Mouse (Mus musculus) myocyte (in vitro differentiated cells): Measurements from ENCODE around the gene Spock1. TPM values are rescaled to one million over a fixed set of nuclear protein-coding genes. Genes with fewer than 3 reads are reported as not detected.

Experiments used
- H3K27me3 ChIP-seq: one replicate; pipeline ENCODE4 v1.6.1; 2011; ENCODE audit not compliant: control insufficient read depth, insufficient read depth, insufficient read length
- H3K36me3 ChIP-seq: one replicate; pipeline ENCODE4 v1.6.1; 2011; ENCODE audit not compliant: control insufficient read depth, insufficient read depth
- H3K4me2 ChIP-seq: one replicate; pipeline ENCODE4 v1.6.1; 2011; ENCODE audit warnings: low read depth, control low read depth
- H3K4me3 ChIP-seq: one replicate; pipeline ENCODE4 v1.5.1; 2011; ENCODE audit warnings: mild to moderate bottlenecking, control low read depth, moderate library complexity
- H3K79me2 ChIP-seq: one replicate; pipeline ENCODE4 v1.6.1; 2011; ENCODE audit not compliant: control insufficient read depth, insufficient read depth
- H3ac ChIP-seq: one replicate; pipeline ENCODE4 v1.6.1; 2011; ENCODE audit not compliant: control insufficient read depth, insufficient read length
- CEBPB ChIP-seq: IDR thresholded peaks from 2 replicates; pipeline ENCODE4 v1.6.1; 2011; ENCODE audit warnings: mild to moderate bottlenecking, moderate library complexity; ENCODE audit not compliant: poor library complexity, insufficient read depth, severe bottlenecking
- E2F4 ChIP-seq: IDR thresholded peaks from one replicate; pipeline ENCODE4 v1.6.1; 2011; ENCODE audit warnings: mild to moderate bottlenecking, control low read depth, moderate library complexity; ENCODE audit not compliant: insufficient read depth
- MAX ChIP-seq: IDR thresholded peaks from one replicate; pipeline ENCODE4 v1.6.1; 2011; ENCODE audit warnings: low read depth, mild to moderate bottlenecking, control low read depth
- MYOD1 ChIP-seq, 3 experiments: IDR thresholded peaks; one replicate each; pipeline ENCODE4 v1.6.1; 2011; ENCODE audit warnings: control low read depth in 2 of 3, low read depth in 2 of 3, mild to moderate bottlenecking in 2 of 3, moderate library complexity in 1 of 3; ENCODE audit not compliant: insufficient read length in 2 of 3, control insufficient read depth in 1 of 3
- MYOG ChIP-seq, 3 experiments: IDR thresholded peaks; one replicate each; pipeline ENCODE4 v1.6.1; 2011; ENCODE audit warnings: control low read depth in 2 of 3, low read depth in 2 of 3, mild to moderate bottlenecking in 2 of 3; ENCODE audit not compliant: insufficient read length in 2 of 3, control insufficient read depth in 1 of 3, insufficient read depth in 1 of 3
- POLR2A ChIP-seq: IDR thresholded peaks from one replicate; pipeline ENCODE4 v1.6.1; 2011; ENCODE audit warnings: low read depth, mild to moderate bottlenecking, control low read depth, moderate library complexity; ENCODE audit not compliant: insufficient read length
- POLR2AphosphoS2 ChIP-seq: IDR thresholded peaks from one replicate; pipeline ENCODE4 v1.6.1; 2011; ENCODE audit warnings: low read depth, control low read depth; ENCODE audit not compliant: insufficient read length
- REST ChIP-seq: IDR thresholded peaks from one replicate; pipeline ENCODE4 v1.6.1; 2011; ENCODE audit warnings: mild to moderate bottlenecking, control low read depth, moderate library complexity; ENCODE audit not compliant: insufficient read depth, insufficient read length
- SRF ChIP-seq: IDR thresholded peaks from one replicate; pipeline ENCODE4 v1.6.1; 2011; ENCODE audit warnings: low read depth; ENCODE audit not compliant: control insufficient read depth, insufficient read length
- TCF12 ChIP-seq: IDR thresholded peaks from one replicate; pipeline ENCODE4 v1.6.1; 2011; ENCODE audit warnings: mild to moderate bottlenecking, control low read depth; ENCODE audit not compliant: poor library complexity, insufficient read depth, severe bottlenecking
- TCF3 ChIP-seq: IDR thresholded peaks from one replicate; pipeline ENCODE4 v1.6.1; 2011; ENCODE audit warnings: low read depth, control low read depth; ENCODE audit not compliant: insufficient read length
- USF1 ChIP-seq: IDR thresholded peaks from one replicate; pipeline ENCODE4 v1.6.1; 2011; ENCODE audit warnings: low read depth, mild to moderate bottlenecking, control low read depth, moderate library complexity
- polyA plus RNA-seq: library from polyadenylated mRNA; unstranded; fragments of >200 nt; fragmentation: generic; extraction: Trizol; gene quantifications from one replicate; pipeline ENCODE4 v1.2.1, GENCODE M21; 2012; ENCODE audit warnings: missing spikeins

The Spock1 gene
- polyA plus RNA-seq, 1 experiment: 0.19 TPM

DNA sequence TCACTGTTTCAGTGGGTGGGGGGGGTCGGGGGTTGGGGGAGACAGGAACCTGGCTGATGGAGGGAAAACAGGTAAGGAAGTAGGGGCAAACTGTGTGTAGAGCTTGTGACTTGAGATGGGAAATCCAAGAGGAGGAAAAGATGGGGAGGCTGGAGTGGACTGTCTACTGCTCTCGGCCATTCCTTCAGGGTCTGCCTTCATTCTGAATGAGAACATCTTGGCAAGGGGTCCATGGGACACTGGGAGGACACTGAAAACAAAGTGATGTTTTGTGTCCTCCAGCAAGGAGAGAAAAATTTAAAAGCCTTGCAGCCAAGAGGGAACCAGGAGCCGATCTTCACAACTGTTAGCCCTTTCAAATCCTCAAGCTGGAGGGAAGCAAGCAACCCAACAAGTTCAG is 463.2 kb downstream of the Spock1 start:
- Histone ChIP-seq H3K4me3 (no peak overlapping the region), H3K36me3 (no peaks in the 10 kb centered on the region), H3K79me2 (no peaks in the 10 kb centered on the region), H3K27me3 (no peaks in the 10 kb centered on the region), H3ac (no peak overlapping the region), H3K4me2 (no peak overlapping the region)
- no peak for TF ChIP-seq POLR2AphosphoS2
- TF ChIP-seq MAX: no peak
- no peak for TF ChIP-seq POLR2A
- TF ChIP-seq USF1: no peak
- TF ChIP-seq TCF3: no peak
- no peak for TF ChIP-seq MYOG (IDR thresholded peaks at IDR 0.05; ENCODE audit: control insufficient read depth in 1 of 3, insufficient read depth in 1 of 3, insufficient read length in 2 of 3, low read depth in 2 of 3)
- TF ChIP-seq REST: no peak
- no peak for TF ChIP-seq SRF

DNA sequence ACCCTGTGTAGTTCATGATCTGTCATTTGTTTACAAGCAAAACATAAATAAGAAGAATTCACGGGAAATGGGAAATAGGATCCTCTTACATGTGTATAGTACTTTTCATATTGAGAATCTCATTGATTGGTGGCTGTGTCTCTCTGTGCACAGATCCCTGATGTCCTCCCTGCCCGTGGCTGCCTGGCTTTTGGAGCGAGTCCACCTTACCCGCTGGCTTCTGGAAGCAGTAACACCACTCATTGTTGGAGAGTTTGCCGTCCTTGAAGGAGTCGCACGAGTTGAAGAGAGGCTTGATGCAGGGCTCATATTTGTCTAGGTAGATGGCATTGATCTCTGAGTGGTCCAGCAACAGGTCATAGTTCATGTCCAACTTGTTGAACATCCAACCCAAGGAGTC is 468.0 kb downstream of the Spock1 start:
- no peaks in the 10 kb centered on the region for H3K79me2 ChIP-seq
- H3K27me3 ChIP-seq: no peaks in the 10 kb centered on the region
- H3K4me3 ChIP-seq: no peak overlapping the region
- H3K4me2 ChIP-seq: no peak overlapping the region
- H3K36me3 ChIP-seq: no peaks in the 10 kb centered on the region
- H3ac ChIP-seq: no peak overlapping the region
- TF ChIP-seq TCF12 (no peak), SRF (no peak), USF1 (no peak), MYOG (IDR thresholded peaks at IDR 0.05; ENCODE audit: control insufficient read depth in 1 of 3, insufficient read depth in 1 of 3, insufficient read length in 2 of 3, low read depth in 2 of 3) (no peak), POLR2AphosphoS2 (no peak)

DNA sequence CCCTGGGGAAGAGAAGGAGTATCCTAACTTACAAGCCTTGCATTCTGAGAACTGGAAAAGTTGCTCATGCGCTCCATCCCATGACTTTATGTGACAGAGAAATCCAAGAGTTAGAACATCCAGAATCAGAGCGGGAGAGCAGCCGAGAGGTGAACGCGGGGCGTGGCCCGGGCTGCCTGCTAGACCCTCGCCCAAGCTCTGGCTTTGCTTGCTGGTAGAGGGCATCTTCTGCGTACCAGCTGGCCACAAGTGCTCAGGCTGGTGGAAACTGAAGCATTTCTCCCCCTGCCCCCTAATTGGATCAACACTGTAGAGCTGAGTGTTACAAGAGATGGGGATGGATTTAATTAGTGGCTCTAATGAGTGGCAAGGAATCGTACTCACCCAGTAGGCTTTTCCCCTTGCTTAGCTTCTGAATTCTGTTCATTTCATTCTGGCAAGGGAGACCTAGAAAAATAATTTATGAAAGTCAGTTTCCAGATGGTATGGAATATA is 472.4 kb downstream of the Spock1 start:
- H3K79me2 ChIP-seq: no peaks in the 10 kb centered on the region
- no peak overlapping the region for H3K4me2 ChIP-seq
- no peak overlapping the region for H3K4me3 ChIP-seq
- no peaks in the 10 kb centered on the region for H3K27me3 ChIP-seq
- no peak for TF ChIP-seq MYOD1 (IDR thresholded peaks at IDR 0.05; ENCODE audit: control insufficient read depth in 1 of 3, insufficient read length in 2 of 3, low read depth in 2 of 3)
- no peak overlapping the region for H3ac ChIP-seq
- no peaks in the 10 kb centered on the region for H3K36me3 ChIP-seq

DNA sequence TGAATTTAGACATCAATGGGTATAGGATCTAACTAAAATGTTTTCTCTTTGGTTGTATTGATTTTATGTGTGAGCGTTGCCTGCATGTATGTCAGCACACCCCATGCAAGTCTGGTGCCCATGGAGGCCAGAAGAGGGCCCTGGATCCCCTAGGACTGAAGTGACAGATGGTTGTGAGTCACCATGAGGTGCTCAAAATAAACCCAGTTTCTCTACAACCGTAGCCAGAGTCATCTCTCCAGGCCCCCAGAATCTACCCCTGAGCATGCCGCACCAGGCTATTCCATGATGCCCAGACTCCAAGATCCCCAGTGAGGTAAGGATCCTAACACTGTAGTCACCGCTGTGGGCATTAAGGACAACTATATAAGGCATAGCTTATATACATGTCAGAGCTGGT is 474.3 kb downstream of the Spock1 start:
- no peaks in the 10 kb centered on the region for H3K27me3 ChIP-seq
- no peak overlapping the region for H3K4me2 ChIP-seq
- H3K36me3 ChIP-seq: no peaks in the 10 kb centered on the region
- TF ChIP-seq SRF (no peak), MYOD1 (IDR thresholded peaks at IDR 0.05; ENCODE audit: control insufficient read depth in 1 of 3, insufficient read length in 2 of 3, low read depth in 2 of 3) (no peak), CEBPB (no peak), E2F4 (no peak)
- H3ac ChIP-seq: no peak overlapping the region
- no peaks in the 10 kb centered on the region for H3K79me2 ChIP-seq
- no peak overlapping the region for H3K4me3 ChIP-seq

DNA sequence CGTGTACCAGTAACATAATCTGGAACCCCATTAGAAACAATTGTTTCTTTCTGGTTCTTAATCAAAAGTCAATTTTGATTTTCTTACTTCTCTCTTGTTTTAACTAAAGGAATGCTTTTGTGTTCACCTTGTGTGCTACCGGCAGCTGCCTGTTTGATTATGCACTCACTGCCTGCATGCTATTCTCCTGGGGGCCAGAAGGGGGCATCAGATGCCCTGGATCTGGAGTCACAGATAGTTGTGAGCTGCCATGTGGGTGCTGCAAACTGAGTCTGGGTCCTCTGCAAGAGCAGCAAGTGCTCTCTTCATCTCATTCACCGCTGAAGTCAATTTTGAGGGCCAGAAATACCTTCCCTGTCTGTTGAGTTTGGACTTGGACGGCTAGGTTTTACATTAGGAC is 476.3 kb downstream of the Spock1 start:
- Histone ChIP-seq H3K27me3 (no peaks in the 10 kb centered on the region), H3K4me2 (no peak overlapping the region), H3K4me3 (no peak overlapping the region), H3K36me3 (no peaks in the 10 kb centered on the region), H3K79me2 (no peaks in the 10 kb centered on the region), H3ac (no peak overlapping the region)
- no peak for TF ChIP-seq MYOD1 (IDR thresholded peaks at IDR 0.05; ENCODE audit: control insufficient read depth in 1 of 3, insufficient read length in 2 of 3, low read depth in 2 of 3)
- TF ChIP-seq SRF: no peak
- TF ChIP-seq TCF3: no peak
- no peak for TF ChIP-seq POLR2AphosphoS2
- TF ChIP-seq E2F4: no peak
- no peak for TF ChIP-seq MAX
- no peak for TF ChIP-seq MYOG (IDR thresholded peaks at IDR 0.05; ENCODE audit: control insufficient read depth in 1 of 3, insufficient read depth in 1 of 3, insufficient read length in 2 of 3, low read depth in 2 of 3)
- TF ChIP-seq POLR2A: no peak
- no peak for TF ChIP-seq CEBPB
- no peak for TF ChIP-seq TCF12
- TF ChIP-seq USF1: no peak
- no peak for TF ChIP-seq REST

DNA sequence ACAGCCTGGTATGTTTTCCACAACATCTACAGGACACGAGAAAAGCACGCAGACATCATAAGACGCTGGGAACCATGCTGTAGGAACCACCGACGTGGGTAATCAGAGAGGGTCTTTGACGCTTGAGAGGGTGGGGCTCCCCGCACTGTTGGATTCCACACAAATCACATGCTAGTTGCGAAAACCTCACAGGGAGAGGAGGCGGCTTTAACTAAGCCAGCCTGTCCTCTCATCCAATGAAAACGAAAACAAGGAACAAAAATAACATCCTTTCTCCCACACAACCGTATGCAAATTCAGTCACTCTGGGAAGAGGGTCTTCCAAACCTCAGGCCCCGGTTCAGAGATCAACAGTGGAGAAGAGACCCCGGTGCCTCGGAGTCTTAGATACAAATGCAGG is 479.3 kb downstream of the Spock1 start:
- H3K4me3 ChIP-seq: no peak overlapping the region
- TF ChIP-seq MAX: no peak
- no peak for TF ChIP-seq MYOD1 (IDR thresholded peaks at IDR 0.05; ENCODE audit: control insufficient read depth in 1 of 3, insufficient read length in 2 of 3, low read depth in 2 of 3)
- TF ChIP-seq USF1: no peak
- no peak for TF ChIP-seq TCF3
- TF ChIP-seq MYOG (IDR thresholded peaks at IDR 0.05; ENCODE audit: control insufficient read depth in 1 of 3, insufficient read depth in 1 of 3, insufficient read length in 2 of 3, low read depth in 2 of 3): no peak
- no peak for TF ChIP-seq E2F4
- no peak for TF ChIP-seq REST
- no peak for TF ChIP-seq SRF
- no peak for TF ChIP-seq POLR2A
- no peaks in the 10 kb centered on the region for H3K27me3 ChIP-seq
- H3K4me2 ChIP-seq: no peak overlapping the region
- no peak overlapping the region for H3ac ChIP-seq
- no peaks in the 10 kb centered on the region for H3K36me3 ChIP-seq
- no peaks in the 10 kb centered on the region for H3K79me2 ChIP-seq
